Mouse (Mus musculus) embryonic facial prominence, embryonic 13.5 days (tissue): ENCODE measurements at regions not wholly inside any gene's neighbourhood (a gene's known extent, or its start where the extent isn't known, plus 50 kb on each side); places are given as distances from the start of the nearest gene placed in this dataset.
A peak's percentile ranks its signal among the peaks of the same experiment; 100 is the strongest.

Experiments used
- ATAC-seq: fragments of 200-750 bp; cut with Nextera tagmentation; 2 replicates; pipeline ENCODE4 v1.8.0; 2017; ENCODE audit warnings: low read depth; ENCODE audit not compliant: insufficient number of reproducible peaks, insufficient read depth, low FRiP score, low TSS enrichment
- H3K27ac ChIP-seq: fragments of 300-500 bp; sonication (generic); 2 replicates; pipeline ENCODE4 v1.5.1; 2015; ENCODE audit warnings: moderate library complexity, mild to moderate bottlenecking, inconsistent platforms
- H3K27me3 ChIP-seq: fragments of 300-500 bp; sonication (generic); 2 replicates; pipeline ENCODE4 v1.6.1; 2015; ENCODE audit warnings: mild to moderate bottlenecking, inconsistent platforms
- H3K36me3 ChIP-seq: fragments of 300-500 bp; sonication (generic); 2 replicates; pipeline ENCODE4 v1.6.1; 2015; ENCODE audit warnings: mild to moderate bottlenecking, inconsistent platforms
- H3K4me1 ChIP-seq: fragments of 300-500 bp; sonication (generic); 2 replicates; pipeline ENCODE4 v1.6.1; 2015; ENCODE audit warnings: inconsistent platforms
- H3K4me2 ChIP-seq: fragments of 300-500 bp; sonication (generic); 2 replicates; pipeline ENCODE4 v1.6.1; 2015; ENCODE audit warnings: moderate library complexity, mild to moderate bottlenecking, inconsistent platforms
- H3K4me3 ChIP-seq: fragments of 300-500 bp; sonication (generic); 2 replicates; pipeline ENCODE4 v1.5.1; 2015; ENCODE audit warnings: mild to moderate bottlenecking, inconsistent platforms
- H3K9ac ChIP-seq: fragments of 300-500 bp; sonication (generic); 2 replicates; pipeline ENCODE4 v1.6.1; 2015; ENCODE audit warnings: mild to moderate bottlenecking, inconsistent platforms
- H3K9me3 ChIP-seq: fragments of 300-500 bp; sonication (generic); 2 replicates; pipeline ENCODE4 v1.6.1; 2016; ENCODE audit warnings: inconsistent platforms
- WGBS: fragments of 180-500 bp; shearing (Covaris S2); methylation state at CpG from one replicate; pipeline ENCODE4 v1.1.7; 2015; ENCODE audit warnings: mixed read lengths; 5-methylcytosine and 5-hydroxymethylcytosine counted together

DNA sequence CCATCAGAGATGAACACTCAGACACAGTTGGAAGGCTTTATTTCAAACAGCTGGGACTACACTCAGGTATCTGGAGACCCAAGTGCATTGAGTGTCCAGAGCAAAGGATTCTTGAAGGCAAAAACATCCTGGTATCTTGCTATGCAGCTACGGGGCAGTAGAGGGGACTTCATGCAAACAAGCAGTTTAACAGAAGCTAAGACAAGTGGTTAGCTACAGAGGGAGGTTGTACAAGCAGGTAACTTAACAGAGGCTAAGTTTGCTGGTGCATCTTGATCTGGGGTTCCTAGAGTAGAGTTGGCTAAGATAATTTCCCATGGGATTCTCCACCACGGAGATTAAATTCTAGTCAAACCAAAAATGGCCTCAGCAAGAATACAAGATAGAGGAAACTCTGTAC lies 145.5 kb upstream of the Zfp618 start:
- no peak for ATAC-seq

DNA sequence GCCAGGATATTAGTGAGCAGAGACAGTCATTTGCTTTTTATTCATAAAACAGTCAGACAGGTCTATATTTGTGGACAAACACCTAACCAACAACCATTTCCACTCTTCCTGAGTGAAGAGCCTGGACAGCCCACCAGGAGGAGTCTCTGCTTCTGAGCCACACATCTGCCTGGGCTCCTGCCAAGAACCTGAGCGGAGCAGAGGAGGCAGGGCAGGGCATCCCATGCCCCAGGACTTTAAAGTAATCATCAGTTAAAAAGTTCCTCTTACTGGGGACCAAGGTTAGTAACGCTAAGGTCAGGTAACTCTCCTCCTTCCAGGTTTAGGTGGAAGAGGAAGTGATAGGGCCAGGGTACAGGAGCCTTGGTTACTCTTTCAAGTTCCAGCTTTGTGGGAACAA lies 144.1 kb upstream of the Zfp618 start:
- Histone ChIP-seq H3K27ac (no peak overlapping the region), H3K4me1 (peaks cover 27% of the 10 kb centered on the region), H3K9me3 (no peaks in the 10 kb centered on the region), H3K9ac (no peak overlapping the region), H3K4me3 (no peak overlapping the region), H3K27me3 (peaks cover 6% of the 10 kb centered on the region), H3K4me2 (no peak overlapping the region), H3K36me3 (no peaks in the 10 kb centered on the region)
- ATAC-seq: no peak
- WGBS: 52% methylated on average over 2 of the region's 2 CpGs

More for the DNA sequence above, 145.5 kb upstream of the Zfp618 start:
- WGBS: 87% methylated on average over 2 of the region's 2 CpGs
- Histone ChIP-seq H3K36me3 (no peaks in the 10 kb centered on the region), H3K9ac (no peak overlapping the region), H3K4me1 (peaks cover 22% of the 10 kb centered on the region), H3K27ac (no peak overlapping the region), H3K9me3 (no peaks in the 10 kb centered on the region), H3K4me2 (no peak overlapping the region), H3K4me3 (no peak overlapping the region), H3K27me3 (peaks cover 6% of the 10 kb centered on the region)

DNA sequence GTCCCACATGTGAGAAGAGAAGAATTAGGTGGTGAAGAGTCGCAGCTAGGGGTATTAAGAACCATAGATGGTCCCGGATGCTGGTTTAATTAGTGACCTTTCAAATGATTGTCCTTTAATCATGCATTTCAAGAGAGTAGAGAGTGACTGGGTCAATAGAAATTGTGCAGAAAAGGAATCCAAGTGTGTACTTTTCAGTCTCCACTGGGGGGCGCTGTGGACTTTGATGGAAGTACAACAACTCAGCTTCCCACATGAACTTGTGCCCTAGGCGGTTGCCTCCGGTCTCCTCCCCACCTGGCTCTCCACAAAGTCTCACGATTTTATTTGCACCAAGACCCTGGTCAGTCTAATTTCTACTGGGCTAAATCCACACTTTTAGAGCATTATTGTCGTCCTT lies 142.8 kb upstream of the Zfp618 start:
- H3K9me3 ChIP-seq: no peaks in the 10 kb centered on the region
- H3K27me3 ChIP-seq: peaks cover 10% of the 10 kb centered on the region
- no peak overlapping the region for H3K4me3 ChIP-seq
- ATAC-seq: no peak
- WGBS: 41% methylated on average over 7 of the region's 7 CpGs
- no peak overlapping the region for H3K4me2 ChIP-seq
- H3K4me1 ChIP-seq: peaks cover 27% of the 10 kb centered on the region
- no peaks in the 10 kb centered on the region for H3K36me3 ChIP-seq
- no peak overlapping the region for H3K9ac ChIP-seq
- no peak overlapping the region for H3K27ac ChIP-seq

DNA sequence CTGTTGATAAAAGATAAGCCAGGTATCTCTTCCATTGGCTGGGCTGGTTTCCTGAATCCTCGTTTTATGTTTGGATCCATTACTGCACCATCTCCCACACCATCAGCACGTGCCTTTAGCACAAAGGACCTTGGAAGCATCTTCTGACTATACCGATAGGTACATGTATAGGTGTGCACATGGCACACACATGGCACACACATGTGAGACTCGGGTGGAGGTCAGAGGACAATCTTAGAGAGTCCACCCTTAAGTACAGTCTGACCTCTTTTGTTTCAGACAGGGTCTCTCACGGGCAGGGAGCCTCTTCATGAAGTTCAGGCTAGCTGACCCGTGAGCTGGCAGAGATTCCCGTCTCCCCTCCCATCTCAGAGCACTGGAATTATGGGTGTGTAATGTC lies 142.3 kb upstream of the Zfp618 start:
- Histone ChIP-seq H3K4me2 (no peak overlapping the region), H3K9me3 (no peaks in the 10 kb centered on the region), H3K4me3 (no peak overlapping the region), H3K27ac (peak overlapping the region; percentile 63), H3K27me3 (peaks cover 10% of the 10 kb centered on the region), H3K4me1 (peaks cover 27% of the 10 kb centered on the region), H3K36me3 (no peaks in the 10 kb centered on the region), H3K9ac (no peak overlapping the region)
- peak; percentile 63 for ATAC-seq
- WGBS: 72% methylated on average over 7 of the region's 7 CpGs

DNA sequence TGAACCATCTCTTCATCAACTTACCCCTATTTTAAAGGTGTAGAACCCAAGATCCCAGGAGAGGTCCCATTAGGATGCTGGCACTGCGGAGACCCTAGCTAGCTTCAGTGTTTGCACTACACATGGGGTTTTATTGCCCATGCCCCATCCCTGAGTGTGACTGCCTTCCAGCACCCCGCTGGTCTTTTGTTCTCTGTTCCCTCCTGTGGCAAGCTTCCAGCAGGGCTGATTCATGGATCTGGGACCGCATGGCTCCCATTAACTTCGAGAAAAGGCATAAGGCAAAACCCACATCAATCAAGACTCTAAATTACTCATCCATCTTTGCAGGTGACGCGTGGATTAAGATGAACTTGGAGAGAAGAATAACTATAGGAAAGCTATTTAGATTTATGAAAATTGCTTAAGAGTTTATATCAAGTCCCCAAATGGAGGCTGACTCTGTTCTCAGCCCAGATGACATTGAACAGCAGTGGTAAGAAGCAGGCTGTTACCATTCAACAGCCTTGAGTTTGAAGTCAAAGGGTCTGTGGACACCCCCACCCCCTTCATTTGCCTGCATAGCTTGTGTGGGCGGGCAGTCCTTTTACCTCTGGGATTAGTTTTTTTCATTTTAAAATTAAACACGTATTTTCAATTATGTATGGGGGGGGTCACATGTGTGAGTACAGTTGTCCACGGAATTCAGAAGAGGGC lies 141.7 kb upstream of the Zfp618 start:
- WGBS: 36% methylated on average over 9 of the region's 9 CpGs
- peak overlapping the region; percentile 63 for H3K27ac ChIP-seq
- ATAC-seq: no peak

DNA sequence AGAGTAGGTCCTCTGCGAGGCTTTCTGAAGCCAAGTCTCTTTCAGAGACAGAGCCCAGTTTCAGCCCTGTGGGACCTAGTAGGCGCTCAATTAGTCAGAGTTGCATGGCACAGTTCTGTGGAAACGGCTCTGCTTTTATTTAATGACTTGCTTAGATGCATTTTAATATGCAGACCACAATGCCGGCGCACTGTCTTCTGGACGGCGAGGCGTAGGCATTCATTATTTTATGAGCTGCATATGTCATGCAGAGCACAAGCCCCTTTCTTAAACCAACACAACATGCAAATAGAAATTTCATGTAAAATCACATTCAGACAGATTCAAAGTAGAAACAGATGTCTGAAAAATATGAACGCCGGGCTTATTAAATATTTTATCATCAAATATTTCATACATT lies 140.8 kb upstream of the Zfp618 start:
- Histone ChIP-seq H3K9ac (no peak overlapping the region), H3K27me3 (peaks cover 10% of the 10 kb centered on the region), H3K4me1 (peaks cover 27% of the 10 kb centered on the region), H3K4me3 (no peak overlapping the region), H3K27ac (peak overlapping the region; percentile 48), H3K9me3 (no peaks in the 10 kb centered on the region), H3K36me3 (no peaks in the 10 kb centered on the region), H3K4me2 (0 out of 2 replicates have a peak overlapping the region, but pooled peaks have one; percentile 5)
- WGBS: 29% methylated on average over 10 of the region's 10 CpGs
- ATAC-seq: no peak

More for the DNA sequence above, 141.7 kb upstream of the Zfp618 start:
- Histone ChIP-seq H3K9me3 (no peaks in the 10 kb centered on the region), H3K4me3 (no peak overlapping the region), H3K4me2 (no peak overlapping the region), H3K36me3 (no peaks in the 10 kb centered on the region), H3K4me1 (peaks cover 27% of the 10 kb centered on the region), H3K27me3 (peaks cover 10% of the 10 kb centered on the region), H3K9ac (no peak overlapping the region)

DNA sequence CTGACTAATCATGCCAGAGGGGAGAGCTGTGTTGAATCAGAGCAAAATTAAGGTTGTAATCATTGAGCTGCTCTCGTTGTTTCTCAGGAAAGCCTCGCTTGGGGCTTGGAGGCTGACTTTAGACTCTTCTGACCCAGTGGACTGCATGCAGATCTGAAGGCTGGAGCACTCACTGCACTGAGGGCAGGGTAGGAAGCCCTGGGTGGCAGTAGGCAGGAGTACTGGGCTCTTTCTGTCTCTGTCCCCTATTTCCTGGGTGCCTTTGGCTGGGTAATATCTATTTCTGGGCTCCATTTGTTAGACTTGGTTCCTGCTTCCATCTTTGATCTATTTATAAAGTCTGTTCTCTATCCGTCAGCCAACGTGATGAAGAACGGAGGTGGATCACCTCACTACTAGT lies 140.1 kb upstream of the Zfp618 start:
- peaks cover 3% of the 10 kb centered on the region for H3K27me3 ChIP-seq
- no peak overlapping the region for H3K4me2 ChIP-seq
- no peaks in the 10 kb centered on the region for H3K9me3 ChIP-seq
- peak overlapping the region; percentile 66 for H3K27ac ChIP-seq
- no peaks in the 10 kb centered on the region for H3K36me3 ChIP-seq
- no peak for ATAC-seq
- 56% methylated on average over 5 of the region's 5 CpGs for WGBS
- H3K4me1 ChIP-seq: peaks cover 27% of the 10 kb centered on the region
- no peak overlapping the region for H3K9ac ChIP-seq
- H3K4me3 ChIP-seq: no peak overlapping the region

DNA sequence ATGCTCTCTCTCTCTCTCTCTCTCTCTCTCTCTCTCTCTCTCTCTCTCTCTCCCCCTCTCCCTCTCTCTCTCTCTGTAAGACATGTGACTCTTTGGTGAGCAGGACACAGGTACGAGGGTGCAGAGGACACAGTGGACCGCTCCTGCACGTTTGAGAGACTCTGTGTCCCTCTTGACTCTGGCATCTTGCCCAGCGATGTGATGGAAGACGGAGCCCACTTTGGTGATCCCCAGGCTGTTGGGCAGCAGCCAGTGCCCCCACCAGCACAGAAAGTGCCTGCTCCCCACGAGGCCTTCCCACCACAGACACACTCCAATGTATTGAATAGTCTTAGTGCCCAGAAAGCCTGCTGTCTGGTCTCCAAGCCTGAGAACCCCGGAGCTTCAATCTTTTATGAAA lies 136.4 kb upstream of the Zfp618 start:
- H3K27me3 ChIP-seq: 0 out of 2 replicates have a peak, but pooled peaks cover 3% of the 10 kb centered on the region
- no peak overlapping the region for H3K27ac ChIP-seq
- no peaks in the 10 kb centered on the region for H3K36me3 ChIP-seq
- ATAC-seq: no peak
- H3K4me3 ChIP-seq: no peak overlapping the region
- peaks cover 18% of the 10 kb centered on the region for H3K4me1 ChIP-seq
- H3K9ac ChIP-seq: no peak overlapping the region
- 69% methylated on average over 7 of the region's 7 CpGs for WGBS
- H3K9me3 ChIP-seq: no peaks in the 10 kb centered on the region
- no peak overlapping the region for H3K4me2 ChIP-seq

DNA sequence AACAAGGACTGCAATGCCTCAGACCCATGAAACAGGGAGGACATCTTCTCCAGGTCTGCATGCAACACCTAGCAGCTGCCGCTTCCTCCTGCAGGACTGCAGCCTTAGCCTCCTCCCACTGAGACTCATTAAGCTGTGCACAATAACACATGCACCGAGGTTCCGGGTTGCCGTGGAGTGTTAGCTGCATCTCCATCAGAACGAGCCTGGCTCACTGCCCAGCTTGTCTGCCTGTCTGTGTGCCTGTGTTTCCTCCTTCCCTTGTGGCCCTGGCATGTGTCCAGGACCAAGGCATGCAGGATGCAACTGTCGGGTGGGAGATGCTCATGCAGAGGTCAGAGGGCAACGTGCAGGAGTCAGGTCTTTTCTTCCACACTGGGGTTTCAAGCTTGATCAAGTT lies 131.4 kb upstream of the Zfp618 start:
- no peaks in the 10 kb centered on the region for H3K36me3 ChIP-seq
- H3K9me3 ChIP-seq: no peaks in the 10 kb centered on the region
- no peak overlapping the region for H3K4me2 ChIP-seq
- 12% methylated on average over 7 of the region's 7 CpGs for WGBS
- H3K4me1 ChIP-seq: peaks cover 10% of the 10 kb centered on the region; the same call in 1 of the 2 replicates
- no peak overlapping the region for H3K4me3 ChIP-seq
- no peak for ATAC-seq
- H3K27ac ChIP-seq: no peak overlapping the region
- H3K27me3 ChIP-seq: no peaks in the 10 kb centered on the region
- no peak overlapping the region for H3K9ac ChIP-seq

DNA sequence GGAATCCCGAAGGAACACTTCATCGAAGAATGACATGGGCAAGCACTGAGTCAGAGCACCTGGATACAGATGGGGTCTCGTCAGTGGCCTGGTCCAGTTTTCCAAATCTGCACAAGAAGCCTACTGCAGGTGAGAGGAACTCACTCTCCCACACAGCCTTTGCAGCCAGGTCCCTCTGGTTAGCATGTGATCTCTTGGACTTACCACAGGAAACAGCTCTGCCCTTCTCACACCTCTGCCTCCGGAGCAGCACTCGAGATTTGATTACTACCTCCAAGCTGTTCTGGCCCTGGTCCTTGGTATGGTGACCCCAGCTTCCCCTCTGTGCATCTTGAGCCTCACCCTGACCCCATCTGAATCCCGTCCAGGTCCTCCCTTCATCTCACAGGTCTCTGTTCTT lies 128.5 kb upstream of the Zfp618 start:
- ATAC-seq: no peak
- no peaks in the 10 kb centered on the region for H3K36me3 ChIP-seq
- peaks cover 10% of the 10 kb centered on the region; the same call in 1 of the 2 replicates for H3K4me1 ChIP-seq
- WGBS: 59% methylated on average over 6 of the region's 6 CpGs
- H3K27me3 ChIP-seq: no peaks in the 10 kb centered on the region
- H3K9me3 ChIP-seq: no peaks in the 10 kb centered on the region
- H3K27ac ChIP-seq: no peak overlapping the region
- no peak overlapping the region for H3K9ac ChIP-seq
- H3K4me2 ChIP-seq: no peak overlapping the region
- H3K4me3 ChIP-seq: no peak overlapping the region

DNA sequence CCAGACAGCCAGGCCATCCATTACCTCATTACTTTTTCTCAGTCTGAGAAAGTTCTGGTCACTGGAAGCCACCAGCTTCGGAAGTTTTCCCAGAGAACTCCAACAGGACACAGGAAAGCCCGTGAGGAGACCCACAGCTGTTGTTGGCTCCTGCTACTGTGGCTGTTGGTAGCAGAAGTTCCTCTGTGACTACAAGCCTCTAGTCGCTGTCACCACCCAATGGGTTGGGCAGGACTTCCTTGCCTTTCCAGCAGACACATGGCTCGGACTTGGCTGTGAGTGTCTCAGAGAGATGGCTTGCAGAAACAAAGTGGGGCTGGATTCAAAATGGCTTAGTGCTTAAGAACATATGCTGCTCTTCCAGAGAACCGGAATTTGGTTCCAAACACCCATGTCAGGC lies 114.8 kb upstream of the Zfp618 start:
- H3K9me3 ChIP-seq: no peaks in the 10 kb centered on the region
- no peak for ATAC-seq
- H3K4me1 ChIP-seq: no peaks in the 10 kb centered on the region; the same call in 1 of the 2 replicates
- H3K4me3 ChIP-seq: no peak overlapping the region
- H3K27ac ChIP-seq: no peak overlapping the region
- no peaks in the 10 kb centered on the region for H3K36me3 ChIP-seq
- H3K9ac ChIP-seq: no peak overlapping the region
- H3K4me2 ChIP-seq: no peak overlapping the region
- peaks cover 3% of the 10 kb centered on the region; the same call in 1 of the 2 replicates for H3K27me3 ChIP-seq
- WGBS: 79% methylated on average over 5 of the region's 5 CpGs

DNA sequence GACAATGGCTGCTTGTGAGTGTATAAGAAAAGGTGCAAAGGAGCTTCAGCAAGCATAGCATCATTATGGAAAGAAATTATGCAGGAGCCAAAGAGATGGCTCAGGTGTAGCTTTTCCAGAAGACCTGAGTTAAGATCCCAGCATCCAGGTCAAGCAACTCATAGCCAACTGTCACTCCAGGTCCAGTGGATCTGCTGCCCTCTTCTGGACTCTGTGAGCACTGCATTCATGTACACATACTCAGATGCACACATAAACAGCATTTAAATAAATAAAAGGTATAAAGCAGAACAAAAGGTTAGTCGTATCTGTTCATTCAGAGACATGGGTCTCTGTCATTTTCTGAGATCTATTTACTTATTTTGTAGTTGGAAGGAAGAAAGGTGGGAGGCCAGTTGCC lies 112.0 kb upstream of the Zfp618 start:
- no peak overlapping the region for H3K4me2 ChIP-seq
- no peaks in the 10 kb centered on the region for H3K36me3 ChIP-seq
- peaks cover 5% of the 10 kb centered on the region; the same call in 1 of the 2 replicates for H3K4me1 ChIP-seq
- no peak overlapping the region for H3K4me3 ChIP-seq
- H3K27ac ChIP-seq: no peak overlapping the region
- H3K9ac ChIP-seq: no peak overlapping the region
- peaks cover 3% of the 10 kb centered on the region; the same call in 1 of the 2 replicates for H3K27me3 ChIP-seq
- no peak for ATAC-seq
- no peaks in the 10 kb centered on the region for H3K9me3 ChIP-seq
- WGBS: 77% methylated on average over 1 of the region's 1 CpGs
